Mouse (Mus musculus) v-Abl transformed pro-B cells (cell line): Measurements from ENCODE around the gene Eef1akmt3.
"Not testable (repeated sequence)": the region's sequence is repeated elsewhere in the genome, so short reads cannot be mapped to it uniquely, and the experiment has no call there.

ENCODE experiments used
- in situ Hi-C, 2 experiments: fragments of 400-800 bp; cut with MboI; formaldehyde crosslinking; loops; one replicate each; pipeline ENCODE4 v1.15.1; 2025; ENCODE audit not compliant: unreplicated experiment in 2 of 2

Eef1akmt3 gene

DNA sequence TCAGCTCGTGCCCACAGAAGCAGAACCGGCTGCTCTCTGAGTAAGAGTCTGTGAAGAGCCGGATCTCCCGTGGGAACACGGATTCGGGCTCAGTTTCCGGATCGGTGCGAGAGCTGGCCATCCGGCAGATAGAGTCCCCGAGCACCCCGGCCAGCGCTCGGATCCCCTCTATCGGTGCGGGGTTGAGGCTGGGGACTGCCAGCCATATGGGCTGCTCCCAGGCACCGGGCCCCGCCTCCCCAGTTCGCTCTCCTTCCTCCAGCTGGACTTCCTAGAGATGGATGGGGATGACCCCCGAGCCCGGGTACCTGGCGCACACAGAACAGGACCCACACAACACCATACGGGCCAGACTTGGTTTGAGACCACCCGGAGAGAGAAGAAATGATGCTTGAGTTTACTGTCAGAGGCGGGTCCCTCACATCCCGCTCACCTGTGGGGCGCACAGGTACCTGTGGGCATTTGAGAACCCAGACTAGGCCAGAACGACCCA is at the start of gene Eef1akmt3, which contains the start of gene Mettl1:
Gene Eef1akmt3 (minus strand): TSS at position 240 of the 493 bp plus-strand sequence.
Gene Mettl1 (plus strand): TSS at position 141 of the 493 bp plus-strand sequence.
- in situ Hi-C loops = no loop called here

- in situ Hi-C loops = no loop called here
Observed at GRCm38 (mm10) chr10:127090560-127091411, 49.5 kb upstream of the Eef1akmt3 start.

DNA sequence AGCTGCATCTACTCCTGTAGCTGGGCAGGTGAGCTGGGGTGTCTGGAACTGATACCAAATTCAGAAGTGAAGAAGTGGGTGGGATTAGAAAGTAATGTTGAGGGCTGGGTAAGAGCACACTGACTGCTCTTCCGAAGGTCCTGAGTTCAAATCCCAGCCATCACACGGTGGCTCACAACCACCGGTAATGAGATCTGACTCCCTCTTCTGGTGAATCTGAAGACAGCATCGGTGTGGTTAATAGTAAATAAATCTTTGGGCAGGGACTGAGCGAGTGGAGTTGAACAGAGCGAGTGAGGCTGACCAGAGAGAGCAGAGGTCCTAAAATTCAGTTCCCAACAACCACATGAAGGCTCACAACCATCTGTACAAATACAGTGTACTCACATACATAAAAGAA is 44.3 kb upstream of the Eef1akmt3 start:
- in situ Hi-C loops = no loop called here

- in situ Hi-C loops = no loop called here
Observed at GRCm38 (mm10) chr10:127085052-127085451, 43.7 kb upstream of the Eef1akmt3 start.

- in situ Hi-C loops = no loop called here
Observed at GRCm38 (mm10) chr10:127083915-127084306, 42.6 kb upstream of the Eef1akmt3 start.

- in situ Hi-C loops = no loop called here
Observed at GRCm38 (mm10) chr10:127083292-127083914, 42.1 kb upstream of the Eef1akmt3 start.

DNA sequence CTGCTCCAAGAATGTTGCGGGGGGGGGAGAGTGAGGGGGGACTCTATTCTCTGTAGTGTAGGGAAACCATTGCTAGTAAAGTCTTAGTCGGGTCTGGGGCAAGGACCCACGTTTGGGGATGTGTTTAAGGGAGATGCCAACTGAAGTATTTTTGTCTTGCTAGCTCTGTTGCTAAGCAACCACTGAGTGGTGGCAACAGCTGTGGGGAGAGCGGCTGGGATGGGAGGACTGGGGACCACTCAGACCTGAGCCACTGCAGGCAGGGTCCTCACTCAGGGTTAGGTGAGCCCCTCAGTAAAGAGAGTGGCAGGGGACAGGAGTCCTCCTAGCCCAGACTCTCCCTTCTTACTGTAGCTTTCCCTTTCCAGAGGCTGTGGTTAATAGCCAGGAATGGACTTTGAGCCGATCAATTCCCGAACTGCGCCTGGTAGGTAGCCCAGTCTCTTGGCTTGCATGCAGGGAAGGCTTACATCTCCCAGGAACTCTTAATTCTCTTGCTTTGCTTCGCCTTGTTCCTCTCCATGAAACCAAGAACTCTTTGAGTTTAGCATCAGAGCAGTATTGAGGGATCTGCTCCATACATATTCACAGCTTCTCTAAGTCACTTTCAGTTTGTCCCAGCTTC is 40.8 kb upstream of the Eef1akmt3 start:
- in situ Hi-C loops = no loop called here

DNA sequence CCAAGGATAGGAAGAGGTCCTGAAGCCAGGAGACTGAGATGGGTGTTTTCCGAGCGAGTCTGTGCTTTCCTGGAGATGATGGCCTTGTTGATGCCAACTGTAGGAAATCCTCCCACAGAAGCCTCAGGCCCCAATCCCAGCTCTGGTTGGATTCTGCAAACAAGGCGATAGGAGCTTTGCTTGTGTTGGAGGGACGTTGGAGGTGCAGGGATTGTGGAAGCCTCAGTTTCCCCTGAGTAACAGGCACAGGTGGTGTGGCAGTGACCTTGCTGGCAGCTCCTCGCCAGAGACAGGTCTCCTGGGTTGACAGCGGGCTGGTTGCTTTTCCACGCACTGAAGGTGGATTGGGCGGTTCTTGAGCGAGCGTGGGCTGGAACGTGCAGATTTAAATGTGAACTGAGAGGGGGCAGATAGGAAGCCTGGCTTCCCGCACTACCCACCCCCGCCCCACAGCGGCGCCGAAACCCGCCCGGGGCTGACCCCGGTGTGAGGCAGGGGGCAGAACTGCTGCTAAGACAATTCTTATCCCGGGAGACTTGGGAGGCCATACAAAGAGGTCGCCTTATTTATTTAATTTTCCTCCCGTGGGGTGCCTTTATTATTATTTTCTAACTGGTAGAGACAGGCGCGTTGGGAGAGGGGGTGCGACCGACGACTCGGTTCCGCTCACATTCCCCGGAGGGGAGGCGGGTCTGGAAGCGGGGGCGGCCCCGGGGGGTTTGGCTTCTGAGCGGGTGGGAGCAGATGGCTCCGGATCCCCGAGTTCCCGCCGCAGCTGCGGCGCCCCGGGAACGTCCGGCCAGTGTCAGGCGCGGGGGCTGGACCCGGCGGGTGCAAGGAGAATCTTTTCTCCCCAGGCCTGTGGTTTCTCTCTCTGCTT is 39.8 kb upstream of the Eef1akmt3 start:
- in situ Hi-C loops = no loop called here

GRCm38 (mm10) chr10:127079665-127080391 is 38.5 kb upstream of the Eef1akmt3 start:
- in situ Hi-C loops = loop anchor here in 1 of 2 experiments (5.0 kb wide), 1 partner anchor 32 kb away; no protein-coding TSS in a partner anchor

- in situ Hi-C loops = loop anchor here in 1 of 2 experiments (5.0 kb wide), 1 partner anchor 33 kb away; no protein-coding TSS in a partner anchor
Observed at GRCm38 (mm10) chr10:127078677-127079575, 37.6 kb upstream of the Eef1akmt3 start.

DNA sequence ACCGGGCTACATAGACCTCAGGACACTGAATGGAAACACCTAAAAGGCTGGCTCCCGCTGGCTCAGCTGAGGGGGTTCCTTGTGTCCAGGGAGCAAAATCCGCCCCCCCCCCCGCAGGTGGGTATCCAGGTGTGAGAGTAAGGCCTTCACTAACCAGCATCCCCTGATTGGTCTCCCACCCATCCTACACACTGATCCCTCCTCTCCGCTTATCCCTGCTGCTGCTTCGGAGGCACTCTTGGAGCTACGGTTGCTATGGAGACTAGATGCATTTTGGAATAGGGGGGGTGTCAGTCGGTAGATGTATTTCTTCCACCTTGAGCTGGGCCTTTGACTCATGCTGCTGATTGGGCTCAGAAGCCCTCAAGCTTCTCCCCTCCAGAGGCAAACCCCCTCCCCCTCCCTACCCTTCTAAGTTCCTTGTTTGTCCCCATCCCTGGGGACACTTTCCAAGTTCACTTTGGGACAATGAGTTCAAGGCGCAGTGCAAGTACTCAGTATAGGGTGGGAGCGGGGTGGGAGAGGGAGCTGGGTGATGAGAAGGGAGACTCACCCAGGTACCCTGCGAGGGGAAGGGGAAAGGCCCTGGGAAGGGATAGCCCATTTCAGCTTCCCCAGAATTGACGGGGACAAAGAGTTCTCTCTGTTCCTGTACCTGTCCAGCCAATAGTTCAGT is 36.8 kb upstream of the Eef1akmt3 start:
- in situ Hi-C loops = loop anchor here in 1 of 2 experiments (5.0 kb wide), 1 partner anchor 34 kb away; no protein-coding TSS in a partner anchor

DNA sequence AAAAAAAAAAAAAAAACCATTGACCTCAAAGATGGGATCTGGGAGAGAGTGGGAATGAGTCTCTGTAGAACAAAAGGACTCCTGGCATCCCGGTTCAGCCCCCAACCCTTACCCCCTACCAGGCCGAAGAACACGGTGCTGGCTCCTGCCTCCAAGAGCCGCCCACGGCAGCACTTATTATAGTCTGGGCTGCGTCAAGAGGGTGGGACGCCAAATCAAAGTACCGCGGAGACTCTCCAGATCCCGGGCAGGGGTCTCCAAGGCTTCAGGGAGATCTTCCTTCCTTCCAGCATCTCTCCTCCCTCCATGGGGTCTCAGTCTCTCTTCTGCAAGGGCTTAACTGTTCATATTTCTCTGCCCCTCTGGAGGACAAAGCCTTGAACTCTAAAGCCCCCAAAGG is 36.2 kb upstream of the Eef1akmt3 start:
- in situ Hi-C loops = loop anchor here in 1 of 2 experiments (5.0 kb wide), 1 partner anchor 35 kb away; no protein-coding TSS in a partner anchor

GRCm38 (mm10) chr10:127076082-127076481 is 34.8 kb upstream of the Eef1akmt3 start:
- in situ Hi-C loops = loop anchor here in 1 of 2 experiments (5.0 kb wide), 1 partner anchor 36 kb away; no protein-coding TSS in a partner anchor

DNA sequence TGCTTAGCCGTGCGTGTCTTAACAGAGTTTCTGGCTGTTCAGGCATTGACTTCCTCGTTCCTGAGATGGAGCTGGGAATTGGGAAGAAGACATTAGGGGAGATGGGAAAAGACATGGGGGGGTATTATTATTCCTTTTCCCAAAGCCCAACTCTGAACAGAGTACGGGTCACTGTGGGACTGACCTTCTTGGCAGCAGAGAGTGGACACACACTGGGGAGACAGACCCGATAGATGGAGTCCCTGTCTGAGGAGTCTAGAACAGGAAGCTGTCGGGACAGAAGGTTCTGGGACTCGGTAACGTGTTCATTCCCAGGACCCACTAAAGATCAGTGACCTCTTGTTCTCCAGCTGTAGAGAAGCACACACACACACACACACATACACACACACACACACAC is 34.3 kb upstream of the Eef1akmt3 start:
- in situ Hi-C loops = loop anchor here in 1 of 2 experiments (5.0 kb wide), 1 partner anchor 37 kb away; no protein-coding TSS in a partner anchor

DNA sequence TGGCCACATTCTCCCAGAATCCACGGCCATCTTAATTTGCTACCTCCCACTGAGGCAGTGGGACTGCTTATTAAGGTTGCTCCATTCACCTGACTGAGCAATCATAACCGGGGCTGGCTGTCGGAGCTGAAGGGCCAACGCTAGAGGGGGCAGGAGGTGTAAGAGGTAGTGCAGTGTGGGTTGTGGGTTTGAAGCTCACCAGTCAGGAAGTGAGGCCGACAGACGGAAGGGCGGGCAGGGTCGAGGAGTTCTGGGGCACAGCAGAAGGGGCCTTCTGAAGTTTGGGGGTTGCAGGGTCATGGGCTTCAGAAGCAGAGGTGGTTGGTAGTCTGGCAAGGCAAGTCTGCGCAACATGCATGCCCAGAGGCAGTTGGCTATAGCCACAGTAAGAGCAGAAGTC is 33.8 kb upstream of the Eef1akmt3 start, which contains the start of gene Agap2:
Gene Agap2 (plus strand): TSS at position 205 of the 400 bp plus-strand sequence.
- in situ Hi-C loops = loop anchor here in 1 of 2 experiments (5.0 kb wide), 1 partner anchor 37 kb away; no protein-coding TSS in a partner anchor

DNA sequence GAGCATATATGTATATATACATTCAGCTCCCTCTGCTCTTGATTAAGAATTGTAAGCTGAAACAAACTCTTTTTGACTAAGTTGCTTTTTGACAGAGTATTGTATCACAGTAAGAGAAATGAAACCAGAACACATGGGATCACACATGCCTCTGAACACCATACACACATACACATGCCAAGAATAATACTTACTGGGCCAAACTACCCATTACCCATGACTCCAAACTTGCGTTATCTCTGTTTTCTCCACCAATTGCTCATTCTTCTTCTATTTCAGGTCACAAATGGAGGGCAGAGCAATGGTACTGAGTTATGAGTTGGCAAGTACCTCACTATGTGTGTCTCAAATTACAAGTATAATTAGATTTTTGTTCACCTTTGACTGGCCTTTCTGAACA is 32.7 kb upstream of the Eef1akmt3 start:
- in situ Hi-C loops = no loop called here

DNA sequence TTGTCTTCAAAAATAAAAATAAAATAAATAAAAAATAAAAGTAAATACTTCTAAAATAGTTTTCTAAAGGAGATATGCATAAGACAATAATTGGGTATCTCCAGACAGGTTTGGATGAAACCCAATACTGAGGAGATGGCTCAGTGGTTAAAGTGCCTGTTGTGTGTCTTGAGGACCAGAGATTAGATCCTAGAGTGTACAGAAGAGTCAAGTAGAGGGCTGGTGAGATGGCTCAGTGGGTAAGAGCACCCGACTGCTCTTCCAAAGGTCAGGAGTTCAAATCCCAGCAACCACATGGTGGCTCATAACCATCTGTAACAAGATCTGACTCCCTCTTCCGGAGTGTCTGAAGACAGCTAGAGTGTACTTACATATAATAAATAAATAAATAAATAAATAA is 31.7 kb upstream of the Eef1akmt3 start:
- in situ Hi-C loops = not testable (repeated sequence)
